Mouse (Mus musculus): ENCODE data around the gene Gm49354. TPM values are rescaled to one million over a fixed set of nuclear protein-coding genes. Genes with fewer than 3 reads are reported as not detected.

Gm49354 gene
- polyA plus RNA-seq, 2 experiments: not detected

DNA sequence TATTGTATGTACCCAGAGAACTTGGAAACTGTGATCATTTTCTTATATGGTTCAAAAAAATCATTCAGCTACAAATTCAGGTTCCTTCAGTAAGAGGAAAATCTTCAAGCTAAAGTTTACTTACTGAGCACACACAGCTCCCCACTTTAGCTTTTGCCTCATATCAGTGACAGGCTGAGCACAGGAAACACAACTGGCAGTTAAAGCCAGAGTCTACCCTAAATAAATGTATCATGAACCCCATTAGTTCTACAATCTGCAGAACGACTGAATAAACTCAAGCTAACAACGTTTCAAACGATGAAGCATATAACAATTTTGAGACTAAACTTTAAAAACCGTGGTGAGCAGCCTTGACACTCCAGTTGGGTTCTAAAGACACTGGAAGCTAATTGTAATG is 35.3 kb upstream of the Gm49354 start:
- Histone ChIP-seq H3K27me3 (ENCODE audit: control insufficient read depth, insufficient read depth, low read length) (no peaks in the 10 kb centered on the region), H3K4me2 (replicated peaks; ENCODE audit: low read depth, low read length, severe bottlenecking) (no peak overlapping the region), H3K9me3 (ENCODE audit: control insufficient read depth, low read length) (no peaks in the 10 kb centered on the region), H3K4me3 (replicated peaks; ENCODE audit: low read length) (no peak overlapping the region), H3K36me3 (ENCODE audit: control insufficient read depth, insufficient read depth, low read length) (peaks cover 60% of the 10 kb centered on the region), H3K4me1 (ENCODE audit: control insufficient read depth, insufficient read depth, low read length) (peaks cover 21% of the 10 kb centered on the region), H3K27ac (replicated peaks; ENCODE audit: low read depth, low read length) (no peak overlapping the region), H3K9ac (ENCODE audit: low read depth, low read length, severe bottlenecking) (no peak overlapping the region)
- DNase-seq (ENCODE audit: low spot score): no peak
- TF ChIP-seq POLR2A (IDR thresholded peaks at IDR 0.05; ENCODE audit: borderline replicate concordance, extremely low read depth, insufficient read depth, insufficient read length): no peak
- ATAC-seq (ENCODE audit: low FRiP score, low read depth): no peak
- 91% methylated on average over 4 of the region's 4 CpGs for WGBS

DNA sequence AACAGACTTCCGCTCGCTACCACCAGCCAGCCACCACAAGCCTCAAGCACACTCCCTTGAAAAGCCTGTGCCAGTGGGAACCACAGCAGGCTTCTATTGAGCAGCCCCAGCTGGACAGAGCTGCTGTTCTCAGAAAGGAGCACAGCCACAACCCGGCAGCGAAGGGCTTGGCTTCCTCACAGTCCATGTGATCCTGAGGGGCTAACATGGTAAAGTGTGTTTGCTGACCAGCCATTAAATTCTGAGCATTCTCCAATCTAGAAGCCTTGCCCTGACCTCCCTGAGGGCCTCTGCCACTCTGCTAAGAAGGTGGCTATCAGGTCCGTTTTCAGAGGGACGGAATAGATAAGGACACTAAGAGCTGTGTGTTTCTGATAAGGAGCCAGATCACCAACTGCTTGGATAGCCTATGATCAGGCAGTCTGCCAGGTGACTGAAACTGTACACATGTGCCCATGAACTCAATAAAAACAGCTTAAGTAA is 32.1 kb upstream of the Gm49354 start:
- Histone ChIP-seq H3K36me3 (ENCODE audit: control insufficient read depth, insufficient read depth, low read length) (peaks cover 80% of the 10 kb centered on the region), H3K4me3 (replicated peaks; ENCODE audit: low read length) (no peak overlapping the region), H3K9me3 (ENCODE audit: control insufficient read depth, low read length) (no peaks in the 10 kb centered on the region), H3K4me2 (replicated peaks; ENCODE audit: low read depth, low read length, severe bottlenecking) (no peak overlapping the region), H3K27ac (replicated peaks; ENCODE audit: low read depth, low read length) (no peak overlapping the region), H3K4me1 (ENCODE audit: control insufficient read depth, insufficient read depth, low read length) (no peaks in the 10 kb centered on the region; the same call in 1 of the 2 replicates), H3K9ac (ENCODE audit: low read depth, low read length, severe bottlenecking) (no peak overlapping the region), H3K27me3 (ENCODE audit: control insufficient read depth, insufficient read depth, low read length) (no peaks in the 10 kb centered on the region)
- DNase-seq (ENCODE audit: low spot score): no peak
- ATAC-seq (ENCODE audit: low FRiP score, low read depth): no peak
- 88% methylated on average over 6 of the region's 6 CpGs for WGBS
- no peak for TF ChIP-seq POLR2A (IDR thresholded peaks at IDR 0.05; ENCODE audit: borderline replicate concordance, extremely low read depth, insufficient read depth, insufficient read length)

DNA sequence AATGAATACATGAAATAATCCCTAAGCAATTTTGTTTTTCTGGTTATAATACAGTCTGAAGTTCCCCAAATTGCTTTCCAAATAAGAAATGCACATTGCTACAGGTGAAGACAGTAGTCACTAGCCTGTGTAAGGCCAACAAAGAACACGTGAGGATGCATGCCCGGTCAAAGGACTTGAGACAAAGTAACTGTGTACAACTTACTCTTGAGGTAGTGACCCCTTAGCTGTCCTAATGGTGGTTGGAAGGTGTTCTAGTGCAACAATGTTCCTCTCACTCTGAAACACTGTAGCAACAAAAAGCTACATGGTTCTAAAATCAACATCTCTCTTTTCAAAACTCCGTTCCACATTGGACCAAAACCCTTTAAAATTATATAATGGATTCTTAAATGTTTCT is 29.5 kb upstream of the Gm49354 start:
- TF ChIP-seq POLR2A (IDR thresholded peaks at IDR 0.05; ENCODE audit: borderline replicate concordance, extremely low read depth, insufficient read depth, insufficient read length): no peak
- Histone ChIP-seq H3K27ac (replicated peaks; ENCODE audit: low read depth, low read length) (no peak overlapping the region), H3K9ac (ENCODE audit: low read depth, low read length, severe bottlenecking) (no peak overlapping the region), H3K36me3 (ENCODE audit: control insufficient read depth, insufficient read depth, low read length) (peaks cover 93% of the 10 kb centered on the region), H3K4me2 (replicated peaks; ENCODE audit: low read depth, low read length, severe bottlenecking) (no peak overlapping the region), H3K4me1 (ENCODE audit: control insufficient read depth, insufficient read depth, low read length) (no peaks in the 10 kb centered on the region), H3K9me3 (ENCODE audit: control insufficient read depth, low read length) (no peaks in the 10 kb centered on the region), H3K27me3 (ENCODE audit: control insufficient read depth, insufficient read depth, low read length) (no peaks in the 10 kb centered on the region), H3K4me3 (replicated peaks; ENCODE audit: low read length) (no peak overlapping the region)
- DNase-seq (ENCODE audit: low spot score) (no peak), ATAC-seq (ENCODE audit: low FRiP score, low read depth) (no peak)
- 98% methylated on average over 3 of the region's 3 CpGs for WGBS

DNA sequence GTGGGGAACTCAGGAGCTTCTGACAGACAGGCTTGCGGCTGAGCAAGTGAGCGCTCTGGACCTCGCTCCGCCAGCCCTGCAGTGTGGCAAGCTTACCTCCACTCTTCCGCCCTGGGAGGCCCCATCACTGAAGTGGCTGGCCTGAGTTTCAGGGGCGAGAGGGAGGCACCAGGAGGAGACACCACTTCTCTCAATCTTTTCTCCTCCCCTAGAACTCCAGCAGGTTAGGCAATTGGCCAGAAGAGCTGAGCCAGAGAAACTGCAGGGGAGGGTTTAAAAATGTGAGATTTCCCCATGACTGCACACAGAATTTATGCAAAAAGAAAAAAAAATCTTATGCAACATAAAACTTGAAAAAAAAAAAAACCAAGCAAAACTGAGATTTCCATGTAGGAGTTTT is 19.0 kb upstream of the Gm49354 start:
- Histone ChIP-seq H3K4me3 (replicated peaks; ENCODE audit: low read length) (no peak overlapping the region), H3K4me2 (replicated peaks; ENCODE audit: low read depth, low read length, severe bottlenecking) (no peak overlapping the region), H3K27me3 (ENCODE audit: control insufficient read depth, insufficient read depth, low read length) (no peaks in the 10 kb centered on the region), H3K9me3 (ENCODE audit: control insufficient read depth, low read length) (no peaks in the 10 kb centered on the region), H3K27ac (replicated peaks; ENCODE audit: low read depth, low read length) (no peak overlapping the region), H3K36me3 (ENCODE audit: control insufficient read depth, insufficient read depth, low read length) (peaks cover 99% of the 10 kb centered on the region), H3K4me1 (ENCODE audit: control insufficient read depth, insufficient read depth, low read length) (no peaks in the 10 kb centered on the region), H3K9ac (ENCODE audit: low read depth, low read length, severe bottlenecking) (no peak overlapping the region)
- WGBS: 89% methylated on average over 6 of the region's 6 CpGs
- ATAC-seq (ENCODE audit: low FRiP score, low read depth) (no peak), DNase-seq (ENCODE audit: low spot score) (no peak)
- no peak for TF ChIP-seq POLR2A (IDR thresholded peaks at IDR 0.05; ENCODE audit: borderline replicate concordance, extremely low read depth, insufficient read depth, insufficient read length)

DNA sequence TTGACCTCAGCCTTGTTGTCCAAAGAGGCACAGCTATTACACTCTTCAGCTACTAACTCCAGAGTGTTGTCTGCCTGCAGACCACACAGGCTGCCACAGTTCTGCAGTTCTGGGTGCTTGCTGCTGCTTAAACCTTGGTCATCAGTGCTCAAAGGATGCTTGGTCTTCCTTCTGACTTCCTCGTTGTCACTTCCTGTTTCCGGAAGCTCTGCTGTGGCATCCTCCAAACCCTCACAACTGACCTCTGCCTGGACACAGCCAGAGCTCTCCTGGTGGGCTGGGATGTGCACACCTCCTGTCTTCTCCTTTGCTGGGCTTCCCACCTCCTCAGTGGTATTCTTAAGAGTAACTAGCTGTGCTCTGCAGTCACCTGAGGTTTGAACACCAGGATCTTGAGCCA is 18.0 kb upstream of the Gm49354 start:
- no peak overlapping the region for H3K4me3 ChIP-seq (replicated peaks; ENCODE audit: low read length)
- DNase-seq (ENCODE audit: low spot score) (no peak), ATAC-seq (ENCODE audit: low FRiP score, low read depth) (no peak)
- H3K4me2 ChIP-seq (replicated peaks; ENCODE audit: low read depth, low read length, severe bottlenecking): no peak overlapping the region
- H3K27ac ChIP-seq (replicated peaks; ENCODE audit: low read depth, low read length): no peak overlapping the region
- H3K9me3 ChIP-seq (ENCODE audit: control insufficient read depth, low read length): no peaks in the 10 kb centered on the region
- H3K9ac ChIP-seq (ENCODE audit: low read depth, low read length, severe bottlenecking): no peak overlapping the region
- H3K27me3 ChIP-seq (ENCODE audit: control insufficient read depth, insufficient read depth, low read length): no peaks in the 10 kb centered on the region
- 91% methylated on average over 2 of the region's 2 CpGs for WGBS
- no peaks in the 10 kb centered on the region for H3K4me1 ChIP-seq (ENCODE audit: control insufficient read depth, insufficient read depth, low read length)
- H3K36me3 ChIP-seq (ENCODE audit: control insufficient read depth, insufficient read depth, low read length): peaks cover 99% of the 10 kb centered on the region
- TF ChIP-seq POLR2A (IDR thresholded peaks at IDR 0.05; ENCODE audit: borderline replicate concordance, extremely low read depth, insufficient read depth, insufficient read length): no peak

DNA sequence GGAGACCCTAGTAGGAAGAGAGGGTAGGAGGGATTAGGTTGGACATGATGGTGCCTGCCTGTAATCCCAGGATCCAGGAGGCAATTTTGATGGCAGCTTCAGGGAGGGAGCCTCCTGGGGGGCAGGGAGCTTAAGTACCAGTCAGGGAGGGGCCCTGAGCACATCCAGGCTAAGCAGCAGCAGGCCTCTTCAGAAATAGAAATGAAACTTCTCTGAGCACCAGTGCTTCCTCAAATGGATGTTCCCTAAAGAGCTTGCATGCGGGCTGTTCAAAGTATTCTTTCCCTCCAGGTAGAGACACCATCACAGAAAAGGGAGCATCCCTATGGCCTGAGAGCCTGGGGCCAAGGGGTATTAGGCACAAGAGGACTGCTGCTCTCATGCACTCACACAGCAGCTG is 16.3 kb upstream of the Gm49354 start:
- TF ChIP-seq POLR2A (IDR thresholded peaks at IDR 0.05; ENCODE audit: borderline replicate concordance, extremely low read depth, insufficient read depth, insufficient read length): no peak
- no peak overlapping the region for H3K27ac ChIP-seq (replicated peaks; ENCODE audit: low read depth, low read length)
- no peak overlapping the region for H3K4me3 ChIP-seq (replicated peaks; ENCODE audit: low read length)
- H3K36me3 ChIP-seq (ENCODE audit: control insufficient read depth, insufficient read depth, low read length): peaks cover 99% of the 10 kb centered on the region
- ATAC-seq (ENCODE audit: low FRiP score, low read depth) (no peak), DNase-seq (ENCODE audit: low spot score) (no peak)
- WGBS: 81% methylated on average over 1 of the region's 1 CpGs
- no peaks in the 10 kb centered on the region for H3K9me3 ChIP-seq (ENCODE audit: control insufficient read depth, low read length)
- no peaks in the 10 kb centered on the region for H3K4me1 ChIP-seq (ENCODE audit: control insufficient read depth, insufficient read depth, low read length)
- no peaks in the 10 kb centered on the region for H3K27me3 ChIP-seq (ENCODE audit: control insufficient read depth, insufficient read depth, low read length)
- no peak overlapping the region for H3K4me2 ChIP-seq (replicated peaks; ENCODE audit: low read depth, low read length, severe bottlenecking)
- no peak overlapping the region for H3K9ac ChIP-seq (ENCODE audit: low read depth, low read length, severe bottlenecking)

Data from limb, embryonic 14.5 days (tissue).